Mouse (Mus musculus) T-helper 17 cell (primary cell): ENCODE measurements at regions not wholly inside any gene's neighbourhood (a gene's known extent, or its start where the extent isn't known, plus 50 kb on each side); places are given as distances from the start of the nearest gene placed in this dataset.

Experiments used
- in situ Hi-C, 2 experiments: fragments of 300-600 bp; cut with MboI, MseI; formaldehyde crosslinking; loops; 1 replicate in 1 of 2; 2 replicates in 1 of 2; pipeline ENCODE4 v1.15.1; 2025; ENCODE audit warnings: high pct_unique_total_duplicates in 2 of 2

DNA sequence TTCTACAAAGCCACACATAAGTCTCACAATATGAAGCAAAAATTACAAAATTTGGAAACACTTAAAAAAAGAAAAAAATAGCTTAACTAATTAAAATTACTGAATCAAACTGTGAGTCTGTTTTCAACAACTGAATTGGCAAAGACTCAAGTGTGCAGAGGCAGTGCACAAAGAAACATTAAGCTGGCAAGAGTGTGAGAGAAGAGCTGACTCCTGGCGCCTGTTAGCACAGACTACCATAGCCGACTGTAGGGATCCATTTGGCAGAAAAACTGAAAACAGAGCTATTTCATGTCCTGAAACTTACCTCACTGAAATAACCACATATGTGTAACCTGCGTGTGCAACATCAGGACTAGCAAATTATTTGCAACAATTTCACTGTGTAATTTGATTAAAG is 746.4 kb upstream of the Cypt12 start:
- in situ Hi-C loops = no loop called here

DNA sequence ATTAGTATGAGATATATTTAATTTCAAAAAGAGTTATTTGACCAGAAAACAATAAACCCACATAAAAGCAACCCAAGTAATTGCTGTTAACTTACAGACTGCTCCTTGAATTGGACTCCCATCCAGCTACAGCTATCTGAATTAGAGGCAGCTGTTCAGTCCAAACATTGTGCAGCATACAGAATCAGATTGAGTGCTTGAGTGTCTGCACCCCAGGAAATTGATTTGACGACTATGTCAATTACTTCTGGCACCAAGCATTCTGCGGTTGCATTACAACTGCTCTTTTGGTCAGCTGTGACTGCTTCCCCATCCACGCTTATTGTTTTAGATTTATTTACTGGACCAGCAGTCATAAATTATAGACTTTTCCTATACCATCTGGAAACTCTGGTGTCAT is 734.2 kb upstream of the Cypt12 start:
- in situ Hi-C loops = no loop called here

DNA sequence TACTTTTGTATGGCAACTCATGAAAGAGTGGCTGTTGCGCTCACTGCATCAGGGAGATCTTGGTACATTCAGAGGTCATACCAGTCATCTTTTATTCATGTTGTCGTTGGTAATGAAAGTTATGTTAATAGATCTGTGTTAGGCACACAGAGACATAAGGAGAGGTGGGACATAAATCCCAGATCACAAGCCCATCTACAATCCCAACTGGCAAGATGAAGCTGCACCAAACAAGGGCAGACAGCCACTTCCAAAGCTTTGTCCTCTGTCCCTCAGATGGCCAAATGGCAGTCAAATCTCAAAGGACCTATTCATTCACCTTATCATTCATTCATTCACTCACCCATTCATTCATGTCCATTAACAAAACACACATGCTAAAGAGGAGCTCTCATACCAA is 731.4 kb upstream of the Cypt12 start:
- in situ Hi-C loops = no loop called here

DNA sequence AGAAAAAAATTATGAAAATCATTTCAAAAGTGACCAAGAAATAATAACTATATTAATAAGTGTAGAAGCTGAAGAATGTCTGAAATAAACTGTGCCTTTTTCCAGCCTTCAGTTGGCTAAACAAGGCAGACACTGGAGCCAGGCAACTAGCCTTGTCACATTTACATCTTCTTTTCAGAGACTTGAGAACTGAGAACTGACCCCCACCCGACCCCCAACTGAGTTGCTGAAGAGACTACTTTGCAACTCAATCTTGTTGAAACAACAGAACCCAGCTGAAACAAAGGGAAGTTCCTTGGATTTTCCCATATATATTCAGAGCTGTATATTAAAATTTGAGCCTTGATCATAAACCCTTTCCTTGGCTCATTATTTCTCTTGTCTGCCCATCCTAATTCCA is 709.8 kb upstream of the Cypt12 start:
- in situ Hi-C loops = loop anchor here in 1 of 2 experiments (10.0 kb wide), 1 partner anchor 414 kb away; no protein-coding TSS in a partner anchor

DNA sequence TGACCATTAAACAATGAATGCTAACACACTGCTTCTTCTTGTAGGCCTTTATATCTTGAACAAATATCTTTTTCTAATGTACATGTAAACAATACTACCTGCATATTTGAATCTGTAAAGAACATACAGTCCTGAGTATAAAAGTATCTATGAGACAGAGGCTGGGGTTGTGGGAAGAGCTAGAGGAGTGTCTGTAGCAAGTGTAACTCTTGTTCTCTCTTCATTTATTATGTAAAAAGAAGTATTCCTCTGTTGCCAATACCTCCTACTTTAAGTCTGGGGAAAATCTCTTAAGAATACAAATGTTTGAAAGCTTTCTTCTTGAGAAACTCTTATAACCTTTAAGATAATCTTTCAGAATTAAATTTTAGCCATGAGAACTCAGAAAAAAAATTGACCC is 689.8 kb upstream of the Cypt12 start:
- in situ Hi-C loops = no loop called here

DNA sequence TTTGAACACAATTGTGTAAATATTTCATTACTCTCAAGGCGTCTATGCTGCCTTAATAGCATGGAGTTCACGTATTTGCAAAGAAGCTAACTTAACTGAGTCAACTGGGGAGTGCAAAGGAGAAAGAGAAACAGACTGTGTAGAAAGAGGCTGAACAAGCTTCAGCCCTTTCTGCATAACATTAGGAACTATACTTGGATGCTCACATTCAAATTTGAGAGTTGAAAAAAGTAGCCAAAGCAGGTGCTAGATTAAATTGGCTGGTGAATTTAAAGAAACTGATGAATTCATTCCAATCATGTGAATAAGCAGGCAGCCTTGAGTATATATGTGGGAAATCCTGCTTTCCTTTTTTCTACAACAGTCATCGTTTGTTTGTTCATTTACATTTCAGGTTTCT is 689.1 kb upstream of the Cypt12 start:
- in situ Hi-C loops = no loop called here

DNA sequence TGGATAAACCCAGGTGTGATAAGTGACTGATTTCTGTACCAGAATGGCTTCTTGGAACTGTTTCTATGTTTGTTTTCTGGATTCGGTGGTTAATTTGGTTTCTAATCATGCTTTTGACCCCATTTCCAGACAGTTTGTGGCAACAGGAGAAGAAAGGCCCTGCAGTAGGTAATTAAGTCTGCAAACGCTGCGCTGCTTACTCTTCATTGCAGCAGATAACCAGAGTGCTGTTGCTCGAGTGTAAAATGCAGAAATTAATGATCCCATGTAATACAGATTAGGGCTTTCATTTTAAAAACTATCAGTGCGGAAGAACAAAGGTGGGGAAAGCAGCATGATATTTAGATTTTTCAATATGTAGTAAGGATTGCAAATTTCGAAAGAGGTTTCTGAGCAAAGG is 667.0 kb upstream of the Cypt12 start:
- in situ Hi-C loops = no loop called here

DNA sequence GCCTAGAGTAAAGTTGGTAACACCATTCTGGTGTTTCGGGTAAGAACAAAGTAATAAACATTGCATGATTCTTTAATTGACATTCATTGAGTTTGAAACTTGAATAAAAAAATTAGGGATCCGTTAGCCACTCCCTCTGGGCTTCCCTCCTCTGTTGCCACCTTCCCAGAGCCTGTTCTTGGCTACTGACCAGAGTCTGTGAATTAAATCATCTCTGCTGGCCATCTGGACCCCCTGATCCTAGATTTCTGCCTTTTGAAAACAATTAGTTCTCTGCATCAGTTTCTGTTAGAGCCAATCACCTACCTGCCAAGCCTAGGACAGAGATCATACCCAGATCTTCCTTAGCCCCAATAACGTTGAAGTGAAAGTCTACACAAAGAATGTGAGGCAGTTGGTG is 665.3 kb upstream of the Cypt12 start:
- in situ Hi-C loops = no loop called here

DNA sequence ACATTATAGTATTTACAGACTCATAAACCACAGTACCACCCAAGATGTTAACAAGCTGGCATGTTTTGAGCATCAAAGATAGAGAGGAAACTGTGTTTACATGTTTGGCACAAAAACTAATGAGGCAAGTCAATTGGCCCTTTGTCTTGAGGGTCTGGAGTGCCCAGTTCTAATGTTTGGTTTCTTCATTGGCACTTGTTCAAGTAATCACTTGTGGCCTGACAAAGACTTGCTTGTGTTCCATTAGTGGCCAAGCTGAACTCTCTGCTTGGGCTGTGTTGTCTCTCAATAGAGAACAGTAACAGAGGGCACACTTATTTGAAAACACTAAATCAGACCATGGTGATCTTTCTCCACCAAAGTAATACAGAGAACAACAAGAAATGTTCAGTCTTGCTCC is 630.7 kb upstream of the Cypt12 start:
- in situ Hi-C loops = no loop called here

DNA sequence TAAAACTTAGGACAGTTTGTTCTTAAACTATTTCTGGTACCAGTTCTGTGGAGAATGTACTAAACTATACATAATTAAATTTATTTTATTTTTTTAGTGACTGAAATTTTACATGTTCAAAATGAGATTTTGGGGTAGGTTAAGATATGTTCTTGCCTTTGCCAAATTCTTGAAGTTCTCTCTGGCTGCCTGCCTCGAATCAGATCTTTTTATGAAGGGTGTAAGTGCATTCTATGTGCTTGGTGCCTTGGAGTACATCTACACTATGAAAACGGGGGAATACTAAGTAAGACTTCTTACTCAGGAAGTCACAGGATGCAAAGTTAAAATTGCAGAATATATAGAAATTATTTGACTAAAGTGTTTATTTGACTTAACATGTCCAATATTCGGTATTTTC is 629.8 kb upstream of the Cypt12 start:
- in situ Hi-C loops = no loop called here

DNA sequence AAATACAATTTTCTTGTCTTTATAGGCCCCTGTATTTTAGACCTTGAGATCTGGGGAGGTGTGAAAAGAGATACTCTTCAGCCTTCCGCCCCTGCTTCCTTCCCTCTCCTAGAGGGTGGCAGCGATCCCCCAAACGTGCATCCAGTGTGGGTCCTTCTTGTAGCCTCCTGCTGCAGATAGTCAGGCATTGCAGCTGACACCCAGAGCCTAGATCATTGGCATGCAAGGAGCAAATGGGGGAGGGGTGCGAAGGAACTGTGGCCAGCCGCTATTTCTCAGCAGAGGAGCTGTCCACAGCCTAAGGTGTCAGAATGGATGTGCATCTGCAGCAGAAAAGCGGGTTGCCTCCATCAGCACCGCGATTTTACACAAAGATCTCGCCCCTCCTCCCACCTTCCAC is 629.0 kb upstream of the Cypt12 start:
- in situ Hi-C loops = no loop called here

DNA sequence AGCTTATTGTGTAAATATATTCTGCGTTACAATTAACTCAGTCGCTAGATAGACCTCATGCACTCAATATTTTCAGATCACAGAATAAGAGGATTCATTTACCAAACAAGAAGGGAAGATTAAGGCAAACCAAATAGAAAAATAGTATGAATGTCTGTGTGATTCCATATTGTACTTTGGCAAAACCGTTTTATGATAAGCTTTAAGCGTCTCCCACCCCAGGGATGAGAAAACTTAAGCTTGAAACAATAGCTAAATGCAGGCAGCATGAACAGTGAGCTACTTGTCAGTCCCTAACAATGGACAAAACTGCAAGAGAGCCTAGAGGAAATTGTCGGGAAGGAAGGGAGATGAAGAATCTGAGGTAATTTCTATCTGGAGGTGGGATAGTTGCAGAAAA is 628.3 kb upstream of the Cypt12 start:
- in situ Hi-C loops = no loop called here

DNA sequence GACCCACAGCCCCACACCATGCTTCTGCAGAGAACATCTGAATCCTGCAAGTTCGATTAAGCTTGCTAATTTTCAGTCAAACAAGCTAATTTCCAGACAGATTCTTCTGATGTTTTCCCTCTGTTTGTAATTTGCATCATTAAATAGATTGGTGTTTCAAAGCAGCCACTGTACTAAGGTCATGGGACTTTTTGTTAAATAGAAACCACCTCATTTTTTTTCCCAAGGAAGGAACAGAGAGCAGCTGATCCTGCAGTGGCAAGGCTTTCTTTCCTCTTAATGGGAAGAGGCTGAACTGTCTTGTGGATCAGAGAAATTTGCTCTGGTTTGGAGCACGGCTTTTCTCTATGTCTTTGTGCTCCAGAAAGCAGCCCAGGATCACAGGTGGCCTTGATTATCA is 625.9 kb upstream of the Cypt12 start:
- in situ Hi-C loops = no loop called here

DNA sequence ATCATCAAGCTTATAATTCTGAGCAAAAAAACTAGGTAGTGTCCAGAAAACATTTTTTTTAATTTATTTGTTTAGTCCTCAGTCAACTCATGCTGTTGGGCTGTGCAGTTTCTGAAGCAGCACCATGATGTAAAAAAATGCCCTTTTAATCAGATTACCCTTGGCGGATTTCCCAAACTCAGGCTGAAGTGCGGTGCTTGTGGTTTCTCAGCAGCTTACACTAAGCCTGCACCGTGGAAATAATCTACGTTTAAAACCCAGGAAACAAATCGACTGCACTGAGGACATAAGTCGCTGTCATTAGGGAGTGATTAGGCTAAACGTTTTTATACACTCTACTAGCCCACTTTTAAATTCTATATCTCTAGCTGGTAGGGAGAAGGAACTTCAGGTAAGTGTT is 623.4 kb upstream of the Cypt12 start:
- in situ Hi-C loops = no loop called here

DNA sequence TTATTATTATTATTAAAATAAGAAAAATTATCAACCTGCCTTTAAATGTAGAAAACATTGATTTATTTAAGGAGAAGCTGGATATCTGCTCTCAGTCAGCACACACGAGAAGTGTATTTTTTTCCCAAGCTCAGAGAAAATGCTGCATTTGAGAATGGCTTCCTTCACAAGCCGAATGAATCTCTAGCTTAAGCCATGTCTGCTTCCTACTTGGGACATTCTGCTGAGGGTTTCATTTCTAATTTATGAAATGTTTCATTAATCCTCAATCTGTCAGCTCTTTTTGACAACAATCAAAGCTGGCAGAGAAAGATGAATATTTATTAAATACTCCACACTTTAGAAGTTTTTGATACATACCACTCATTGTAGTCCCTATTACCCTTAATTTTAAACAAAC is 622.4 kb upstream of the Cypt12 start:
- in situ Hi-C loops = no loop called here

DNA sequence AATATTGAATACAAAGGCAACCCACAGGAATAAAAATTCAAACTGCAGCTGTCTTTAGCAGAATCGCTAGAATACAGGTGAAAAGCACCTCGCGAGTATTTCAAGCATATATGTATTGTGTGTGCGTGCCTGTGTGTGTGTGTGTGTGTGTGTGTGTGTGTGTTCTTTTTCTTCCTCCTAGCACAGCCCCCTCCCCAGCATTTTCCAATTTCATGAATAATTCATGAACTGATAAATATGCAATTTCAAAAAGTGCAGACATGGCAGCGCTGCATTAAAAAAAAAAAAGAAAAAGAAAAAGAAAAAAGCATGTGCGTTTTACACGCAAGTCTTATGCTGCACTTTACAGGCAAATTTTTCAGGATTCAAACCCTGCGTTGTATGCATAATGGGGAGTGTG is 621.9 kb upstream of the Cypt12 start:
- in situ Hi-C loops = no loop called here

DNA sequence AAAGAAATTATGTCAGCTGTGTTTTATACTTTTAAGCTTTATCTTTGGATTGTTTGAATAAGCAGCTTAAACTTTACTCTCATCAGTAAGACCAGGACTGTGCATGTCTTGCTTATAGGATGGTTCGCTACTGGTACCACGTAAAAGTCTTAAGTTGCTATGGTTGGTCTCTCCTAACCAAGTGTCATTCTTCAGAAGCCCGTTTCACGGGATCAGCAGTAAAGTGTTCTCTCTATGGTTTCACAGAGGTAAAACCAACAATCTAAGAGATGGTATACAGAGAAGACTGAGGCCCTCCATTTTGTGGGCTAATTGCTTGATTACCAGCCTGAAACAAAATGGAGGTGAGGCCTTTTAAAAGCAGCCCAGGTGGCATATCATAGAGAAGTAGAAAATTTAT is 621.4 kb upstream of the Cypt12 start:
- in situ Hi-C loops = no loop called here

DNA sequence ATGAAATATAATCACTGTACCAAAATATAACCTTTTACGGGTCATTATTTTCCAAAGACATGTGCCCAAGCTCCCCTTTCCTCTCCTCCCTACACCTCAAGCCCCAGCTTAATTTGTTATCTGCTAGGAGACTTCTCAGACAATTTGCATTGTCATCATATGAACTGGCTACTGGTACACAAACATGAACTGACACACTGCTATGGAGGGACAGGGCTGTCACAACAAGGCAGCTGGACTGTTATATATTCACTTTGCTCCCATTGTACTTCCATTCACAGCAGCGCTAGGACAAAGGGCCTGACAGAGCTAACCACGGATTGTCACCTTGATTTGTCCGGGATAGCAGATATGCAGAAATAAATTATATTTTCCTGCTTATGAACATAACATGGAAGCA is 620.5 kb upstream of the Cypt12 start:
- in situ Hi-C loops = no loop called here

DNA sequence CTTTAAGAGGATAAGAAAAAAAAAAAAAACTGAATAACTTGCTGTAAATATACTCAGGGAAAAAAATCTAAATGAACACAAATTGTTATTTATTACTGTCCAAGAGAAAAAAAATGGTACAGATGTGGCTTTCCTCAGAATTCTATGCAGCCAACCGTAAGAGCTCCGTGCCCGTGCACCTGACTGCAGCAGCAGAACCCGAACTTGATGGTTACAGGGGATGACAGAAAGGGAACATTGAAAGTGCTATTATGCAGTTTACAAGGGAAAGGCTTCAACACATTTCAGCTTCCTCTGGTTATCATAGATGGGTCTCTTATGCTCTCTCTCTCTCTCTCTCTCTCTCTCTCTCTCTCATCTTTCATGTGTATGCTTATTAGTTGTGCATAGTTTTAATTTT is 618.8 kb upstream of the Cypt12 start:
- in situ Hi-C loops = no loop called here

DNA sequence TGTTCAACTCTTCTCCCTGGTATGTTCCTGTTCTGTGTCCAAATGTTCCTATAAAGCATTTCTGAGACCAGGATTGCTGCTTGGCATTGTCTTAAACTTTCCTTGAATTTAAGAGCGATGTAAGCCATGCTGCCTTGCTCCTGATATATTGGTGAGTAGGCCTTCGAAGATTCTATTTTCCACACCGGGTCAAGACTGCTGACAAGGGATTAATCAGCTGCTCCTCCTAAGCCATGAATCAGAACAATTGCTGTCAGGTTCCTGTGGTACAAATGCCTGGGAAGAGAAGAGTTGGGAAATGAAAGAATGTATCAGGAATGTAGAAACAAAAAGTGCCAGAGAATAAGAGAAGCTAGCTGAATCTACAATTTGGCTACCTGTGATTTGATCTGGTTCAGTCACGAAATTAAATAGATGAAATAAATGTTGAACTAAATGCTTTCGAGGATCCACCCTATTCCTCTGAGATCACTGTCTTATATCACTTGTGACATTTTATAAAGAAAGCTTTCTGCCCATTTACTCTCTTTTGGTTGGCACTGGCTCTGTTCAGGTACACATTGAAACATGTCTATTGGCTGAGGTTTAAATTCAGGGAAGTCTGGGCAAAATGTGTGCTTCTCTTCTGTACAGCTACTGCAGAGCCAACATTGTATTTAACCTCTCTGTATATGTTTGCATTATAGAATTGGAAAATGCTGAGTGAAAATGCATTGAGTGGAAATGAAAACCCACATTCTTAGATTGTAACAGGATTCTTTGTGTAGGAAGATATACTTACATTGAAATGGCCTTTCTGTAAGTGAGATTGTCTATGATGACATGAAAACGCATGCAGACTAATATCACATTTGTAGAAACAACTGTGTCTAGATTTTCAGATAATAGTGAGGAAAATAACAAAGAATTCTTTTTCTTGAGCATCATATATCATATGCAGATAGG is 617.5 kb upstream of the Cypt12 start:
- in situ Hi-C loops = no loop called here

DNA sequence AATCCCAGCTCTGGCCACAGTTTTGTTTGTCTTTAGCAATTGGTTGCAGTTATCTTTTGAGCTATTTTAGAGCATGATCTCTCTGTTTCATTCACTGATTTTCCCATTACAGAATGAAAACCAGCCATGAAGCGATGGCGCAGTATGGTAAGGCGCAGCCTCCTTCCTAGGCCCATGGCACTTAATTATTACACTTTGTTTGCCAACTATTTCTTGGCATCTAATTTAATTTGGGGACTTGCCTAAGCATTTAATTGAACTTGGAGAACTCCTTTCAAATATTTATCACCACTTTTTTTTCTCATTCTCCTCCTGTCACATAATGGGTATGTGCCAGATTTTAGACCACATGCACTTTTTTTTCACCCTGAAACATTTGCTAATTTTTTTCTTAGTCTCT is 588.0 kb upstream of the Cypt12 start:
- in situ Hi-C loops = loop anchor here in 1 of 2 experiments (5.0 kb wide), 1 partner anchor 52 kb away; no protein-coding TSS in a partner anchor
